Mouse (Mus musculus) cerebellum, adult 18-20 months (tissue): ENCODE measurements around the gene Olfm2.

Experiments
- DNase-seq, 2 experiments: peaks; one replicate each; pipeline ENCODE4 v3.0.0; 2021

Olfm2 gene

DNA sequence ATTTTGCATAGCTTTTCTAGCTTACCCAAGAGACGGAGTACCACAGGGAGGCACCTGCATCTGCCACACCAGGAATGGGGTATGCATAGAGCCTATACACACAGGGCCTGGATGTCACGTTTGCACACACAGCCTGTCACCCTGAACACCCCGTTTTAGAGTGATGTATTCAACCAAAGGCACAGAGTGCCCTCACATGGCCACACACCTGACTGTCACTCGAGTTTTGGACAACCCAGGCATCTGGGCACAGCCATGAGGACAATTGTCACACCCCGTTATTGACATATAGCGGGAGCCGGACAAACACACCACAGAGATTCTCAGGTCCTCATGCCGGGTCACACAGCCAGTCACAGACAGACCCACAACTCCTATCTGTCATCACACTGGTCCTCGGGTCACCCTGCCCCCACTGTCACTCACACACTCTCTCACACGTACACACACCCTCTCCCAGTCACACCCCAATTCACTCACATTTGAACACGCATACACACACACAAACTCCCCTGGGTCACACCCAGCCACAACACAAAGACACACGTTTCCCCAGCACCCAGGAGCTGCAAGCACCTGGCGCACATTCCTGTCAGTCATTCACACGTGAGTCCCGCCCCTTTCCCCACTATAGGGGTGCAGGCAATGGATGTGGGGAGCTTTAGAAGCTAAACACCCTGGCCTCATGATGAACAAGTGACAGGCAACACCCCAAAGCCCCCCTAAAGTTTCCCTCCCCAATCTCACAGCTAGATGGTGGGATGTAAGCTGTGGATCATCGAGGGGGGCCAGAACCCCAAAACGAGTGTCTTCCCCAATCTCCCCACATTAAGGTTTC lies 801 bp downstream of the Olfm2 start:
- no peak for DNase-seq

DNA sequence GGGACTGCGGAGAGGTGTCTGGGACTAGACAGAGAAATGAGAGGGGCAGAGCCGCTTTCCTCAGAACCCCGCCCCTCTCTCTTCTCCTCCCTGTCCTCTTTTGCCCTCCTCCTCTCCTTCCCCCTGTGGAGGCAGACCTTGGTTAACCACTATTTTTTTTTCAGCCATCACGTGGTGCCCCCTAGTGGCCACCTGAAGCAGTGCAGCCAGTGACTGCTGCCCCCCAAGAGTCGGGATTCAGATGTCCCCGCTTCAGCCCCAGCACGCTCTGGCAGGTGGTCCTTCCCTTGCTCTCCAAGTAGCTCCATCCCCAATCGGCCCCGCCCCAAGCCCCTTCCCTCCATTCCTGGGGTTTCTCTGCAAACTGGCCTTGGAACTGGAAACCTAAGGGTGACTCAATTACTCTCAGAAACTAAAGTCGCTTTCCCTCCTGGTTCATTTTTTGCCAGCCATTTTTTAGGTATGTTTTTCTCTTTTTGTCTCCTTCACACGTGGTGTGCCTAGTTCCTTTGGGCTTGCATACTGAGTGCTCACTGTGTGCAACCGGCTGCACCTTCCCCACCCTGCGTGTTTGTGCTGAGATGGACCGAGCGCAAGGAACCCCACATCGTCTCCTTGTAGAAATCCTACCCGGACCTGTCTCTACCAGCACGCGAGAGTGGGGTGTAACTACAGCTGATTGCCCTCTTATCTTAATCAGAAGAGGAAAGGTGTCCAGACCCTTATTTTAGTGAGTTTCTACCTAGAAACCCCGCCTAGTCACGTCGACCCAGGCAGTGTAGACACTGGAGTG lies 2.0 kb downstream of the Olfm2 start:
- peak in 1 of 2 experiments; percentile 19 for DNase-seq

DNA sequence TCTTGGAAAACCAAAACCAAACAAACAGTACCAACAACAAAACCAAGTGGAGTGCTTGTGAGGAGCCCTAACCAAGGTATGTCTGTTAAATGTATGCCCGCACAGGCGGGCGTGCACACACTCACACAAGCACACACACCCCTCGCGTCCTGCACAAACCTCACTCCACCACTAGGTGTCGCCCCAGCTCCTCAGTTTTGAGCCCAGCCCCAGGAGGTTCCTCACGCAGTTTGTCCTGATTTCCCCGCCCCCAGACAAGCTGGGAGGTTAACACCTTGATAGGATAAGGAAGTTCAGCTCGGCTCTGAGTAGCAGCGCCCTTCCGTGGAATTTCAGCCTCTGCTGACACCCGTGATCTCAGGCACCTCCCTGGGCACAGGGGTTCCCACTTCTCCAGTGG lies 5.7 kb downstream of the Olfm2 start:
- DNase-seq: peak; percentile 46 to 67

DNA sequence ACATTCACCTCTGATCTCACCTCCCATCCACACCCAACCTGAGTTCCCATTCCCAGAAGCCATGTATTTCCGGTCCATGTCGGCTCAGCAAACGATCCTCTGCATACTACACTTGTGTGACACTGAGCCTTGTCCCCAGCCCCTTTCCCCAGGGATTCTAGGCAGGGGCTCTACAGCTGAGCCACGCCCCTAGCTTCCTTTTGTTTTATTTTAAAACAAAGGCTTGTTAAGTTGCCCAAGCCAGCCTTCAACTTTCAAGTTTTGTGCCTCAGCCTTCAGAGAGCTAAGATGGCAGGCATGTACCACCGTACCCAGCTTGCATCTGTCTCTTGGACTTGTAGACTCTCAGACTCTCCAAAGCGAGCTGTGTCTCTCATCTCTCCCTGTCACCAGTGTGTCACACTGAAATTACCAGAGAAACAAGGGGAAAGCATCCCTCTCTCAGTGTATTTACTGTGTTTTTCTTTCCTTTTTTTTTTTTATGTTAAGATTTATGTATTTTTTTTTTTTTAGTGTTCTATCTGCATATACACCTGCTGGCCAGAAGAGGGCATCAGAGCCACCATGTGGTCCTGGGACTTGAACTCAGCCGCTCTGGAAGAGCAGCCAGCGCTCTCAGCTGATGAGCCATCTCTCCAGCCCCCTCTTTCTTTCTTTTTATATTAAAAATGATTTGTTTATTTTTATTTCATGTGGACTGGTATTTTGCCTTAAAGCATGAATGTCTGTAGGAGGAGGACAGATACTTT lies 7.7 kb downstream of the Olfm2 start:
- DNase-seq: peak; percentile 11 to 21

DNA sequence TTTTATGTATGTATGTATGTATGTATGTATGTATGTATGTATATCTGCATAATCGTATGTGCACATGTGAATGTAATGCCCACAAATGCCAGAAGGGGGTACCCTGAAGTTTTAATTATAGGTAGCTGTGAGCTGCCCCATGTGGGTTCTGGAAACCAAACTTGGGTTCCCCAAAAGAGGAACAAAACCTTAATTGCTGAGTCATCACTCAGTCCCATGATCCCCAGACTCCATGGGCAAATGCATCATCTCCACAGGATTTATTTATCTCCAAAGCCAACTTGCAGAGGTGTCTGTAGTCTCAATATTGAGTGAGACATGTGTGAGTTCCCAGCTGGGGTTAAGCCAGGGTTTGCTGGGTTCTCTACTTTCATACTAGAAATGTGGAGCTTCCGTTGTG lies 8.9 kb downstream of the Olfm2 start:
- no peak for DNase-seq

DNA sequence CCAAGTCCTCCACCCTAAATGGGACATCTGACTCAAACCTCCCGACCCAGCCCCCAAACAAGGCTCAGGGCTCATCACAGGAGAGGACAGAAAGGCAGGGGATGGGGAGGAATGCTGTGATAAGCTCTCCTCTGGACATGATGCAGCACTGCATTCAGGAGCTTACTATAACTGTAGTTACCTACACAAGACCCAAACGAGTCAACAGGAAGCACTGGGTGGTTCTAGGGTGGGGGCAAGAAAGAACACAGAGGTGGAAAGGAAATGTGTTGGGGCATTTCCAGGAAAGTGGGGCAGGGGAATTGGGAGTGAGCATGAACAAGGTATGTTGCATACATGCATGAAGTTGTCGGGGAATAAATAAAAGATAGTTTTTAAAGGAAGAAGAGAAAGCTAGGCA lies 11.5 kb downstream of the Olfm2 start:
- DNase-seq: no peak

DNA sequence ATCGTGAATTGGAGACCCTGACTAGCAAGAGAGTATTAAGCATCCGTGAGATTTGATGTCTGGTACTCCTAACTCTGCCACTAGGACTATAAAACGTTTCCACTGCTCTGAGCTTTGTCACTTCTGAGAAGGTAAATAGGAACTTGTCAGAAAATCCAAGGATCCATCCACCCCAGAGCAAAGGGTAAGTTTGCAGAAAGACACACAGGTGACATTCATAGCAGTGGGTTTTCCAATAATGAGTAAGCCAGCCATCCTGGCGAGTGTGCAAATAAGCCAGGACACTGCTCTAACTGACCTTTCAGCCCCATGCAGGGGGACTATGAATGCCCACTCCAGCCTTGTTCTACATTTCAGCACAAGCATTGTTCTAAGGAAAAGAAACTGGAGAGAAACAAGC lies 14.4 kb downstream of the Olfm2 start:
- no peak for DNase-seq

GRCm38 (mm10) chr9:20729451-20729850 lies 16.7 kb downstream of the Olfm2 start:
- no peak for DNase-seq

- DNase-seq: peak; percentile 15 to 30
Observed at GRCm38 (mm10) chr9:20727601-20728113, 18.5 kb downstream of the Olfm2 start.

- DNase-seq: peak; percentile 6 to 11
Observed at GRCm38 (mm10) chr9:20726859-20727600, 19.1 kb downstream of the Olfm2 start.

- DNase-seq: no peak
Observed at GRCm38 (mm10) chr9:20726134-20726858, 19.9 kb downstream of the Olfm2 start.

- no peak for DNase-seq
Observed at GRCm38 (mm10) chr9:20721582-20721981, 24.6 kb downstream of the Olfm2 start.

DNA sequence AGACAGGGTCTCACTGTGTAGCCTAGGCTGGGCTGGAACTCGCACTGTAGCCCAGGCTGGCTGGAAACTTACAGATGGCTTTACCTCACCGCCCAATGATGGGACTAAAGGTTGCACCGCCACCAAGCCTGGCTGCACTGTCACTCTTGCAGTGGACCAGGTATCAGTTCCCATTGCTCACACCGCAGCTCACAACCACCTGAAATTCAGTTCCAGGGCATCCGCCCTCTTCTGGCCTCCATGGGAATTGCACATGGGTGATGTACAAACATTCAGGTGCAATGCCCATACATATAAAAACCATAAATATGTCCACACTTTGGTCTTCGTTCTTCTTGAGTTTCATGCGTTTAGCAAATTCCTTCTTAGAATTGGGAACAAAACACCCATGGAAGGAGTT lies 30.8 kb downstream of the Olfm2 start:
- DNase-seq: no peak

DNA sequence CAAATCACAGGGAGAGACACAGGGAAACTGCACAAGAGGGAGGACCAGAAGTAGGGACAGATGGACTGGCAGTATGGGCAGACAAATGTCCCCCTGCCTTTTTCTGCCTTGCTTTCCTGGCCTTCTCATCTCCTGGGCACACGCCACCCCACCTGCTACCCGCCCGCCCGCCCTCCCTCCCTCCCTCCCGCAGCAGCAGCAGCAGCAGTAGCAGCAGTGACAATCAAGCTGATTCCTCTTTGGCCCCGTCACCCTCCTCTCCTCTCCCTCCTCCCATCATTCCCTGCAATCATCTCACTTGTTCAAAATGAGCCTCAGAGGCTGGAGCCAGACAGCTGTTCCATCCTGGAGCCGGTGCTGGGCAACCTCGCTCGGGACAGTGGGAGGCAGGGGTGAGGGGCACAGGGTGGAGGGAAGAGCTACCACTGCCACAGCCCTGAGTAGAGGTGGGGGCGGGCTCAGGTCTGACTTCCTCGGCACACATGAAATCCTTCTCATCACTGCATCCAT lies 32.6 kb downstream of the Olfm2 start:
- DNase-seq: no peak

DNA sequence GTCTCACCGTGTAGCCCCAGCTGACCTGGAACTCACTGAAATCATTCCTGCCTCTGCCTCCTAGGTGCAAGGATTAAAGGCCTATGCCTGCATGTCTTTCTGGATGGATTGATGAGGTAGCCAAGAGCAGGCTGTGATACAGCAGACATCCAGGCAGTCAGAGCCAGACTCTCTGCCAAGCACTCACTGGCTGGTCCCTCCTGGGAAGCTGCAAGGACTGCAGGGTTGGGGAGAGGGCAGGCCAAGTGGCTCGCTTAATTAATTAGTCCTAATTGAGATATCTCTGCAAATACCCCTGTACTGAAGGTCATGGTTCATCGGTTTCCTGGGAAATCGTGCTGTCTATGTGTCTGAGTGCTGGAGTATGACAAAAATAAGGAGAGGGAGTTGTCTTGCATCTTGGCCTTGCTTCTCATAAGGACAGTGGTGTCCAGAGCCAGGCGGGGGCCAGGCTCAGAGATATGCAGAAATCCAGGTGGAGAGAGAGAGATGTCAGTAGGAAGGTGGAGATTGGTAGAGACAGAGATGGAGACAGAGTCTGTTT lies 33.1 kb downstream of the Olfm2 start:
- DNase-seq: no peak

DNA sequence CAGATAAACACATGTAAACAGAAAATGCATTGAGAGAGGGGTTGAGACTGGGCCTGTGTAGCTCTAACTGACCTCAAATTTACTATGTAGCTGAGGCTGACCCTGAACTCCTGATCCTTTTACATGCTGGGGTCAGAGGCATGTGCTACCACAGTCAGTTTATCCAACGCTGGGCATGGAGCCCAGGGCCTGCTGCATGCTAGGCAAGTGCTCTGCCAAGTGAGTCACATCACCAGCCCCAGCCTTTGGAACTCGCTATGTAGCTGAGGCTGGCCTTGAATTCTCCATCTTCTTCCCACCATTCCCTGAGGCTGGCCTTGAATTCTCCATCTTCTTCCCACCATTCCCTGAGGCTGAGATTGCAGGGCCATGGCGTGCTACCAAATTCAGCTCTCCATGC lies 35.7 kb downstream of the Olfm2 start:
- no peak for DNase-seq

- no peak for DNase-seq
Observed at GRCm38 (mm10) chr9:20705981-20706380, 40.2 kb downstream of the Olfm2 start.

- no peak for DNase-seq
Observed at GRCm38 (mm10) chr9:20705420-20705819, 40.7 kb downstream of the Olfm2 start.

- no peak for DNase-seq
Observed at GRCm38 (mm10) chr9:20703832-20704380, 42.2 kb downstream of the Olfm2 start.

GRCm38 (mm10) chr9:20697466-20697865 lies 48.7 kb downstream of the Olfm2 start:
- DNase-seq: no peak
